Mouse (Mus musculus): ENCODE results near the gene Styx. TPM values are rescaled to one million over a fixed set of nuclear protein-coding genes. Genes with fewer than 3 reads are reported as not detected.
"Not testable (repeated sequence)": the region's sequence is repeated elsewhere in the genome, so short reads cannot be mapped to it uniquely, and the experiment has no call there.

Gene Styx
- total RNA-seq, 4 experiments from 2014 or later = 20.7 to 25.4 (median 22.1) TPM

- no peak for DNase-seq
These were observed 13.6 kb downstream of the Styx start for GRCm38 (mm10) chr14:45364211-45365195.

DNA sequence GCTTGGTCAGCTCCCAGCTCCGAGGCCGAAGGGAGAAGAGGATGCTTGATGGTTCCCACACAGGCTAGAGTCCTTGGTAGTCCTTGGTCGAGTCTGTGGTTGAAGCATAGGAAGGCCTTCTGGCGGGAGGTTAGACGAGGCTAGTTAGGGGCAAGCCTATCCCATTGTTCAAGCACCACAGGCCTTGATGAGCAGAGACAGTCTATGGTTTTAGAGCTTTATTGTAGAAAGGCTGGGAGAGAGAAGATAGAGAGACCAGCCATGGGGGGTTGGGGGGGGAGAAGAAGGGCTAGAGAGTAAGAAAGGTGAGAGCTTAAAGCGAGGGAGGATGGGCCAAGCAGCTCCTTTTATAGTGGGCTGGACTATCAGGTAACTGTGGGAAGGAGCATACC lies 14.3 kb downstream of the Styx start:
- DNase-seq = no peak

DNA sequence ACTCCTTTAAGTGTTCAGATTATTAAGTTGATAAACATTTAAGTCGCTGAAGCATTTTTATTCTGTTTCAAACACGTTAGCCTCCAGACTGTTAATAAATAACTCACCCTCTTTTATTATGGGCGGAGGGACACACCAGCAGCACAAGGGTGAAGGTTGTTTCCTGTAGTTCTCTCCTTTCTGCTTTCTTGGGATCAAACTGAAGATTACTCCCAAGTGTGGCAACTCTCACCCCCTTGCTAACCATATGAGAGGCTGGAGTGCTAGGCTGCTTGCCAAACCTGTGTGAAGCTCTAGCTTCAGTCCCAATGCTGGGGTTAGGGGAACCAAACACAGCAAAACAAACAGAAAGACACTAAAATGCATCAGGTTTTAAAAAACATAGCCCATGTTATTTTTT lies 27.9 kb downstream of the Styx start:
- no peak for DNase-seq

DNA sequence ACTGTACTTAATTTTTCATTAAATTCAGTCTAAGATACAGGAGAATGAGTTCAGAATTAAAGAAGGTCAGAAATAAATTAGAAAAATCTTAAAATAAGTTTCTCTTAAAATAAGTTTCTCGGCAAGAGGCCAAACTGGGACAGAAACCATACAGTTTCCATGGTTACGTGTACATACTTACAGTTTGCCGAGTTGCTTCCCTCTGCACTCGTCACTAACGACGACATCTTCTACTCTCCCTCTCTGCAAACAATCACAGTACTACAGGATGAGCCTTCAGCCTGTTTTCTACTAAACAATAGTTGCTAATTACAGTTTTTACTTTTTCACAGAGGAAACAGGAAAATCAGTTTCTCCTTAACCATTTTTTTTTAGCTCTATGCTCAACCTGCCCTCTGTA lies 29.9 kb downstream of the Styx start:
- no peak for DNase-seq

DNA sequence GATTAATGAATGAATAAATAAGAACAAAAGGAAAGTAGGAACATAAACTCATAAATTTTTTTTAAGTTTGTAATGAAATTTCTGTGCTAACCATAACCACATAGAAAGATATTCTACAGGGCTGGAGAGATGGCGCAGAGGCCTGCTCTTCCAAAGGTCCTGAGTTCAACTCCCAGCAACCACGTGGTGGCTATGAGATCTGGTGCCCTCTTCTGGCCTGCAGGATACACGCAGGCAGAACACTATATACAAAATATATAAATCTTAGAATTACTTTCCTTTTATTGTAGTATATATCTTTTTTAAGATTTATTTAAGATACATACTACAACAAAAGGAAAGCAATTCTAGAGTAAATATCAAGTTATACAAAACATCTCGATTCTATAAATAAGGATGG lies 32.0 kb downstream of the Styx start:
- DNase-seq = no peak

GRCm38 (mm10) chr14:45385596-45385995 lies 34.7 kb downstream of the Styx start:
- DNase-seq = no peak

GRCm38 (mm10) chr14:45387480-45387879 lies 36.6 kb downstream of the Styx start:
- DNase-seq = no peak

DNA sequence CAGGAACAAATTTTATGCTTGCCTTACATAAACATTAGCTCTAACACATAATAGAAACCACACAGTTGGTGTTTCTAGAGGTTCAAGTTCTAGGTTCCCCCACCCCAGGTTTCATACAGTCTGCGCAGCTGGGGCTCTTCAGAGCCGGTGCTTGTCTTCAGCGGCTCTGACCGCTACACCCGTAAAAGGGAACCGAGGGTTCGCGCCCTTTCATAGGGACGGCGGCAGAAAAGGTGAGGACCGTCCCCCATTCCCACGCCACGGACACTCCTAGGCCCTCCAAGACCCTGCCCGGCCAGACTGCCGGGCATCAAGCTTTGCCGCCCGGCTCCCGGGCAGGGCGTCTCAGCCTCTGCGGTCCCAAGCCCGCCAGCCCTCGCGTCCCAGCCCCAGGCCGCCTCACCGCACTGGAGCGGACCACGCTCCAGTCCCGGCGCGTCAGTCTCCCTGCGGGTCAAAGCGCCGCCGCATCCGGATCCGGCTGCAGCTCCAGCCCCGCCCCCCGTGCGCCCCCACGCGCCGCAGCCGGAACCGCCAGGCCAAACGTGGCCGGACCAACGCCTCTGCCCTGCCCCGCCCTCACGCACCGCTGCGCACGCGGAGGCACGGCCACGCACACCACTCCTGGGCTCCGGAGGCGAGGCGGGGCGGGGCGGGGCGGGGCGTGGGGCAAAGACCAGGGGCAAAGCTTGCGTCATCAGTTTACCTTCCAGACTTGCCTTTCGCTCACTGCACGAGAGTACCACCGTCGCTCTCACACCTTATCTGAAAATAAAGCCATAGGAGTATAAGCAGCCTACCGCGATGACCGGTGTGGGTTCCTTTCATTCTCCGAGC lies 37.7 kb downstream of the Styx start:
- peak; percentile 91 for DNase-seq

GRCm38 (mm10) chr14:45389194-45389593 lies 38.3 kb downstream of the Styx start:
- no peak for DNase-seq

DNA sequence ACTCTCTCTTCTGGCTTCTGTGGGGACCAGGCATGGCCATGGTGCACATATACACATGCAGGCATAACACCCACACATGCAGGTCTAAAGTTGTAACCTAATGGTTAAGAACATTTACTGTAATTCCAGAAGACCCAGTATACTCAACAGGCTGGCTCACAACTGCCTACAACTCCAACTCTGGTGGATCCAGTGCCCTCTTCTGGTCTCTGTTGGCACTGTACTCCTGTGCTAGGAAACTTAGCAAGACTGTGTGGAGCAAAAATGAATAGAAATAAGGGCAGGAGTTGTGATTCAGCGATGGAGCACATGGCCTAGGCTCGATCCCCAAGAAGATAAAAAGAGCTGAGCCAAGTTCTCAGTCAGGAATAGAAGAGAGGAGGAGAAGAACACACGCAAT lies 48.9 kb downstream of the Styx start:
- DNase-seq = no peak

DNA sequence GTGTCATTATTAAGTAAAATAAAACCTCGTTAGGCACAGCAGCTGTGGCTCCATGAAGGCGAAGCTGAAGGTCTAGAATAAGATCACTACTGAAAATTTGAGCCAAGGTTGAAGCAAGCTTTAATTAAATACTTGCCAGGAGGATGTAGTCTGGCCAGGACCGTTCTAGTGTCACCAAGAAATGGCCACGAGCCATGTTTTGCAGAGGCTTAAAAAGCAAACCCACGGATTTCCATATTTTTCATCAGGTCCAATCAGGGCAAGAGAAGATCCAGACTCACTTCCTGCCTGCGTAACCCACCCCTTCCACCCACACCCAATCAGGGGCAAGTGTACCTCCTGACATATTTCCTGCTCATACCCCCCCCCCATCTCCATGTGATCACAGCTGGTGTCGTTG lies 52.8 kb downstream of the Styx start:
- DNase-seq = no peak

DNA sequence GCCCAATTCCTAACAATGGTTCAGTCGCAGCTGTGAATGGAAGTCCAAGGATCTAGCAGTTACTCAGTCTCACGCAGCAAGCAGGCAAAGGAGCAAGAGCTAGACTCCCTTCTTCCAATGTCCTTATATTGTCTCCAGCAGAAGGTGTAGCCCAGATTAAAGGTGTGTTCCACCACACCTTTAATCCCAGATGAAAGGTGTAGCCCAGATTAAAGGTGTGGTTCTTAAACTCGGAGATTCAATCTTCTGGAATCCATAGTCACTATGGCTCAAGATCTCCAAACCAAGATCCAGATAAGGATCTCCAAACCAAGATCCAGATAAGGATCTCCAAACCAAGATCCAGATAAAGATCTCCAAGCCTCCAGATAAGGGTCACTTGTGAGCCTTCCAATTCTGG lies 53.9 kb downstream of the Styx start, which contains the start of gene Gnpnat1:
Gnpnat1 (minus strand) TSS at position 101 of the 400 bp plus-strand sequence.
- DNase-seq = not testable (repeated sequence)

GRCm38 (mm10) chr14:45416265-45416664 lies 65.4 kb downstream of the Styx start:
- DNase-seq = no peak

- no peak for DNase-seq
These were observed 67.7 kb downstream of the Styx start for GRCm38 (mm10) chr14:45418553-45418952.

- no peak for DNase-seq
These were observed 68.4 kb downstream of the Styx start for GRCm38 (mm10) chr14:45419323-45419722.

- no peak for DNase-seq
These were observed 71.5 kb downstream of the Styx start for GRCm38 (mm10) chr14:45422371-45422770.

- no peak for DNase-seq
These were observed 72.3 kb downstream of the Styx start for GRCm38 (mm10) chr14:45423220-45423619.

DNA sequence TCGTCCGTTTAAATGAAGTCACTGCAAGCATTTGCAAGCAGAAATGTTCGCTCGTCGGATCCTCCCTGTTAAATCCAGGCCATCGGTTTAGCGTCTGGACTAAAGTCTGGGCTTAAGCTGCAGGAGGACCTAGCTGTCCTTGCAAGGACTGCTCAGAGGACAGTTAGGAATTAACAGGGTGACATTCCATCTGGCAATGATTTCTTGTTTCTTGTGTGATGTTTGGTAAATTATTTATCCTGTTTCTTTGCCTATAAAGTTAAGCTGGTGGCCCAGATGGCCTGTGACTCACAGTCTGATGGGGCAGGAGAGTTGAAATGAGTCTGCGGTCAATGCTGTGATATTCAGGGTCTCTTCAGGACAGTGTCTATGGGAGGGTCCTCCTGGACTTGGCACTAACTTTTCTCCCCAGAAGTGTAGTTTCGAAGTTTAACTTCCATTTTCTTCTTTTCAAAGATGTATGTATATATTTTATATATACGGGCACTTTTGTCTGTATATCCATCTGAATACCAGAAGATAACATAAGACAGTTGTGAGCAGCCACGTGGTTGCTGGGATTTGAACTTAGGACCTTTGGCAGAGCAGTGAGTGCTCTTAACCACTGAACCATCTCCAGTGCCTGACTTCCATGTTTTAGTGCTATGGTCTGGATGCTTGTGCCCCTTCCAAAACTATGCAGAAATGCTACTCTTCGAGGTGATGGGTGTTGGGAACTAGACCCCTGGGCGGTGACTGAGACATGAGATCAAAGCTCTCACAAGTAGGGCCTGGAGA lies 79.4 kb downstream of the Styx start:
- DNase-seq = no peak

DNA sequence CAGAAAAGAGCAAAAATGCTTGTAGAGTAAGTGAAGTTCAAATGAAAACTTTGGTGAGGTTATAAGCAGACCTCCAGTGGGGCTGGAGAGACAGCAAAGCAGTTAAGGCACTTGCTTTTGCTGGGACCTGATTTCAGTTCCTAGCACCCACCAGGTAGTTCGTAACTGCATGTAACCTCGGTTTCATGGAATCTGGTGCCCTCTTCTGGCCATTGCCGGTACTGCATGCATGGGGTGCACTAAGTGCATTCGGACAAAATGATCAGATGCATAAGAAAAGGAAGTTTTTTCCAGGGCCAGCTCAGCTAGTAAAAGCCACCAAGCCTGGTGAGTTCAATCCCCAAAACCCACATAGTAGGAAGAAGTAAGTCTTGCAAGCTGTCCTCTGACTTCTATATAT lies 81.1 kb downstream of the Styx start:
- no peak for DNase-seq

DNA sequence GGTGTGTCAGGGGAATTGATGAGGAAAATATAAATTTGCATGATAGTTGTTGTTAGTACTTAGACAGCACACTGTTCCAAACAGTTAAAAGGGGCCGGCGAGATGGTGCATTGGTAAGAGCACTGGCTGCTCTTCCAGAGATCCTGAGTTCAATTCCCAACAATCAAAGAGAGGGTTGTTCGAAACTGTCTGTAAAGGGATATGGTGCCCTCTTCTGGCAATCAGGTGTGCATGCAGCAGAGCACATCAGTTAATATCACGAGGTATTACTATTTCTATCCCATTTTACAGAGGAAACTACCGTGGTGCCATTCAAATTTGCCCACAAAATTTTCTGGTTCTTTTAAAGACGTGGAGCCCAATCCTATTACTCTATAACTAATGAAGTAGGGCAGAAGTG lies 83.3 kb downstream of the Styx start:
- no peak for DNase-seq

- no peak for DNase-seq
These were observed 87.5 kb downstream of the Styx start for GRCm38 (mm10) chr14:45438250-45438930.

DNA sequence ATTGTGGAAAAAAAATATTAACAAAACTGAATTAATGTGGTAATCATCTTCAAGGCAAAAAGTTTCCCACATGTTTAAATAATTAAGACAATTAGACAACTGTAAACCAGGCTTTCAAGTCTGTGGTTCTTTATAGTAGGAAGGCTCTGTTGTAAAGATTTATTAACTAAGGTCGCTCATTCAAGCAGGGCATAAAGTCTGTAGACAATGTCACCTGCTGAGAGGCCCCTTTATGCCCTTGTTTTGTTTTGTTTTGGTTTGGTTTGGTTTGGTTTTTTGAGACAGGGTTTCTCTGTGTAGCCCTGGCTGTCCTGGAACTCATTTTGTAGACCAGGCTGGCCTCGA lies 88.0 kb downstream of the Styx start:
- DNase-seq = no peak
